Mouse (Mus musculus) CH12.LX (cell line): ENCODE measurements at regions not wholly inside any gene's neighbourhood (a gene's known extent, or its start where the extent isn't known, plus 50 kb on each side); places are given as distances from the start of the nearest gene placed in this dataset.

Experiments
- BHLHE40 ChIP-seq: IDR thresholded peaks from 2 replicates; pipeline ENCODE4 v1.6.1; 2011; ENCODE audit warnings: mild to moderate bottlenecking, low read depth, low read length, improper control_type of control experiment
- CTCF ChIP-seq, 2 experiments: IDR thresholded peaks in 1 of 2; conservative IDR thresholded peaks in 1 of 2; 2 replicates each; pipeline ENCODE4 v1.5.1; 2011 to 2012; ENCODE audit warnings: low read depth in 2 of 2, low read length in 2 of 2, improper control_type of control experiment in 1 of 2, inconsistent platforms in 1 of 2, mild to moderate bottlenecking in 1 of 2, moderate library complexity in 1 of 2
- MAX ChIP-seq: IDR thresholded peaks from 2 replicates; pipeline ENCODE4 v1.6.1; 2011; ENCODE audit warnings: low read length, improper control_type of control experiment
- MEF2A ChIP-seq: IDR thresholded peaks from 2 replicates; pipeline ENCODE4 v1.6.1; 2014; ENCODE audit warnings: low read depth, mild to moderate bottlenecking, inconsistent platforms, low read length, improper control_type of control experiment, borderline replicate concordance
- MYC ChIP-seq: IDR thresholded peaks from 2 replicates; pipeline ENCODE4 v1.6.1; 2011; ENCODE audit warnings: low read depth, mild to moderate bottlenecking, improper control_type of control experiment, low read length
- USF1 ChIP-seq: IDR thresholded peaks from 2 replicates; pipeline ENCODE4 v1.6.1; 2014; ENCODE audit warnings: low read depth, mild to moderate bottlenecking, inconsistent platforms, low read length, improper control_type of control experiment
- ZNF384 ChIP-seq: IDR thresholded peaks from 2 replicates; pipeline ENCODE4 v1.6.1; 2012; ENCODE audit warnings: low read depth, low read length, improper control_type of control experiment, inconsistent platforms

DNA sequence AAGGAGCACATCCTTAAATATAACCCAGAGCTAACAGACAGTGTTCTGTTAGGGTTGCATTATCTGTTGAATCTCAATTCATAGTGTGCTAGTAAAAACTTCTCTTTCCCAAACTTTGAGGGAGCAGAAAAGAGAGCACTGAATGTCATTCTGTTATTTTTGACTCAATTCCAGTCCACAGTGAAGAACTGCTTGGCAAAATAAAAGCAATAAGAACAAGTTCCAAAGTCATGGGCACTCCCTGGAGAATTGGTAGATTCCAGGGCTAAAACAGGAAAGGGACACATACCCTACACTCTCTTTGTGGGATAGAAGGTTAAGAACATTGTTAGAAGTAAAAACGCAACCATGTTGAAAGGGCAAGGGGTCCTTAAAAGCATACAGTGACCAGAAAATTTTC, 253.6 kb upstream of the Zpld1 start:
- TF ChIP-seq USF1 (no peak), MEF2A (no peak), MAX (no peak), CTCF (conservative IDR thresholded peaks at IDR 0.05 in 1 of 2, IDR thresholded peaks at IDR 0.05 in 1 of 2; ENCODE audit: low read depth in 2 of 2, low read length in 2 of 2) (no peak), MYC (no peak), ZNF384 (no peak), BHLHE40 (no peak)
